Mouse (Mus musculus): ENCODE measurements at regions not wholly inside any gene's neighbourhood (a gene's known extent, or its start where the extent isn't known, plus 50 kb on each side); places are given as distances from the start of the nearest gene placed in this dataset.

DNA sequence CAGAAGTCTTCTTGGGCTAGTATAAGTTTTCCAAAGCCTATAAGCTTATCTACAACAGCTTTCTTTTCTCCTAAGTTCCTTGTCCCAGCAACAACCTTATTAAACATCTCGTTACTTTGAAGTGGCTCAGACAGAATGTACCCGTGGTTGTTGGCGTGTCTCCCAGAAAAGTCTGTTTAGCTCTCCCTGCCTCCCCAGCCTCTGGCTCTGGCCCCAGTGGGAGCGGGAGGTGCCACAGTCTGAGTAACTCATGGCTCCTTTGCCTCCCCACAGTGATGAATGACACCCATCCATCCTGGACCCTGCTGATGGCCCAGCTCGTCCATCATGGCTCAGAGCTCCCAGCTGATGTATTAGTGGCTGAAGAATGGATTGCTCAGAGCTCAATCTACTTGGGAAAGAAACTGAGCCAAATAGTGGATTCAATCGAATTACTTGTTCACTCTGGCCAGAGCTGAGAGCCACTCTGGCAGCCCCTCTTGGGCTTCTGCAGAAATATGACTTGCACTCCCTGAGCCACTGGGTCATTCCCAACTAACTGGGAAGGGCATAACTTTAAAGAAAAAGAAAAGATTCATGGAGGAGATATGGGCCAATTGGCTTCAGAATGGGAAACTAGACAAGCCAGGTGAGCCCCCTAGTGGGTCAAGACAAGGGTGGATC lies 170.5 kb downstream of the Dhx35 start:
- no peak for TF ChIP-seq CTCF (IDR thresholded peaks at IDR 0.05; ENCODE audit: low read depth, low read length)
- no peak for TF ChIP-seq POLR2A (IDR thresholded peaks at IDR 0.05; ENCODE audit: extremely low read depth, insufficient read depth, low read length)
